Mouse (Mus musculus): ENCODE results near the gene Crebbp.

DNA sequence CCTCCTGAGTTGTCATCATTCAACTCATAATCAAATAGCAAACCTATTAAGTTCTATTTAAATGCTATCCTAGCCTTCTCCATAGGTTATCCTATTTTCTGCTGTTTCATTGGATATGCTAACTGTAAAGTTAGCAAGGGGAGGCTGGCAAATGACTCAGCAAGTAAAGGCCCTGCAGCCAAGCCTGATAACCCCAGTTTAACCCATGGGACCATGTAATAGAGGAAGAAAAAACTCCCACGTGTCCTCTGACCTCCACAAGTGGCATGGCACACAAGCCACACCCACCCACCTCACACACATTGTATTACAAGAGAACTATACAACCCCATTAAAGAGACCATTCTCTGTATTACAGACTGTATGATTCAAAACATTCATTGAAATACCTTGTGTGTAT, 13.8 kb downstream of the Crebbp start:
- TF ChIP-seq POLR2A (IDR thresholded peaks at IDR 0.05; ENCODE audit: insufficient read depth, low read depth, low read length) (no peak), EP300 (IDR thresholded peaks at IDR 0.05; ENCODE audit: insufficient read depth, low read depth, low read length) (no peak)
